Mouse (Mus musculus): ENCODE measurements around the gene Gfm1. TPM values are rescaled to one million over a fixed set of nuclear protein-coding genes. Genes with fewer than 3 reads are reported as not detected.

The Gfm1 gene
- total and polyA plus RNA-seq, 2 experiments from 2014 or later: 22.0 to 24.9 TPM

- Histone ChIP-seq H3K4me3 (ENCODE audit: low read depth, low read length) (no peak overlapping the region), H3K27me3 (ENCODE audit: insufficient read depth, low read length) (no peaks in the 10 kb centered on the region), H3K4me1 (ENCODE audit: insufficient read depth) (no peaks in the 10 kb centered on the region), H3K9me3 (ENCODE audit: low read length) (no peaks in the 10 kb centered on the region), H3K9ac (no peak overlapping the region), H3K36me3 (ENCODE audit: insufficient read depth) (no peaks in the 10 kb centered on the region), H3K27ac (ENCODE audit: low read depth, low read length) (no peak overlapping the region), H3K4me2 (ENCODE audit: low read depth) (no peak overlapping the region)
- ATAC-seq (peak; percentile 50), DNase-seq (no peak)
- WGBS: 83% methylated on average over 8 of the region's 8 CpGs
- TF ChIP-seq CTCF (IDR thresholded peaks at IDR 0.05; ENCODE audit: low read depth): no peak
Measured at GRCm38 (mm10) chr3:67493132-67493531, 63.2 kb downstream of the Gfm1 start.

GRCm38 (mm10) chr3:67496310-67496709 is 66.4 kb downstream of the Gfm1 start:
- Histone ChIP-seq H3K4me2 (ENCODE audit: low read depth) (no peak overlapping the region), H3K9ac (no peak overlapping the region), H3K4me3 (ENCODE audit: low read depth, low read length) (no peak overlapping the region), H3K9me3 (ENCODE audit: low read length) (no peaks in the 10 kb centered on the region), H3K27me3 (ENCODE audit: insufficient read depth, low read length) (no peaks in the 10 kb centered on the region), H3K27ac (ENCODE audit: low read depth, low read length) (no peak overlapping the region), H3K4me1 (ENCODE audit: insufficient read depth) (no peaks in the 10 kb centered on the region), H3K36me3 (ENCODE audit: insufficient read depth) (no peaks in the 10 kb centered on the region)
- 88% methylated on average over 10 of the region's 10 CpGs for WGBS
- TF ChIP-seq CTCF (IDR thresholded peaks at IDR 0.05; ENCODE audit: low read depth): no peak
- no peak for ATAC-seq
- no peak for DNase-seq

GRCm38 (mm10) chr3:67497998-67498397 is 68.1 kb downstream of the Gfm1 start:
- Histone ChIP-seq H3K27me3 (ENCODE audit: insufficient read depth, low read length) (no peaks in the 10 kb centered on the region), H3K4me3 (ENCODE audit: low read depth, low read length) (no peak overlapping the region), H3K4me1 (ENCODE audit: insufficient read depth) (no peaks in the 10 kb centered on the region), H3K4me2 (ENCODE audit: low read depth) (no peak overlapping the region), H3K27ac (ENCODE audit: low read depth, low read length) (no peak overlapping the region), H3K36me3 (ENCODE audit: insufficient read depth) (no peaks in the 10 kb centered on the region), H3K9ac (no peak overlapping the region), H3K9me3 (ENCODE audit: low read length) (no peaks in the 10 kb centered on the region)
- ATAC-seq: no peak
- DNase-seq: no peak
- 88% methylated on average over 2 of the region's 2 CpGs for WGBS
- TF ChIP-seq CTCF (IDR thresholded peaks at IDR 0.05; ENCODE audit: low read depth): no peak

- Histone ChIP-seq H3K36me3 (ENCODE audit: insufficient read depth) (no peaks in the 10 kb centered on the region), H3K4me3 (ENCODE audit: low read depth, low read length) (no peak overlapping the region), H3K9me3 (ENCODE audit: low read length) (no peaks in the 10 kb centered on the region), H3K9ac (no peak overlapping the region), H3K4me1 (ENCODE audit: insufficient read depth) (no peaks in the 10 kb centered on the region), H3K27ac (ENCODE audit: low read depth, low read length) (no peak overlapping the region), H3K4me2 (ENCODE audit: low read depth) (no peak overlapping the region), H3K27me3 (ENCODE audit: insufficient read depth, low read length) (no peaks in the 10 kb centered on the region)
- TF ChIP-seq CTCF (IDR thresholded peaks at IDR 0.05; ENCODE audit: low read depth): no peak
- DNase-seq (no peak), ATAC-seq (no peak)
- WGBS: 88% methylated on average over 8 of the region's 8 CpGs
Measured at GRCm38 (mm10) chr3:67498773-67499405, 69.0 kb downstream of the Gfm1 start.

GRCm38 (mm10) chr3:67499406-67499791 is 69.5 kb downstream of the Gfm1 start:
- TF ChIP-seq CTCF (IDR thresholded peaks at IDR 0.05; ENCODE audit: low read depth): no peak
- Histone ChIP-seq H3K27me3 (ENCODE audit: insufficient read depth, low read length) (no peaks in the 10 kb centered on the region), H3K9ac (no peak overlapping the region), H3K36me3 (ENCODE audit: insufficient read depth) (no peaks in the 10 kb centered on the region), H3K27ac (ENCODE audit: low read depth, low read length) (no peak overlapping the region), H3K4me1 (ENCODE audit: insufficient read depth) (no peaks in the 10 kb centered on the region), H3K9me3 (ENCODE audit: low read length) (no peaks in the 10 kb centered on the region), H3K4me3 (ENCODE audit: low read depth, low read length) (no peak overlapping the region), H3K4me2 (ENCODE audit: low read depth) (no peak overlapping the region)
- no peak for ATAC-seq
- DNase-seq: no peak
- WGBS: 95% methylated on average over 4 of the region's 4 CpGs

GRCm38 (mm10) chr3:67503878-67504277 is 74.0 kb downstream of the Gfm1 start:
- WGBS: 4% methylated on average over 3 of the region's 3 CpGs
- no peak for ATAC-seq

GRCm38 (mm10) chr3:67505286-67505685 is 75.4 kb downstream of the Gfm1 start:
- Histone ChIP-seq H3K36me3 (ENCODE audit: insufficient read depth) (no peaks in the 10 kb centered on the region), H3K27me3 (ENCODE audit: insufficient read depth, low read length) (no peaks in the 10 kb centered on the region), H3K4me1 (ENCODE audit: insufficient read depth) (no peaks in the 10 kb centered on the region), H3K9ac (no peak overlapping the region), H3K27ac (ENCODE audit: low read depth, low read length) (no peak overlapping the region), H3K9me3 (ENCODE audit: low read length) (no peaks in the 10 kb centered on the region), H3K4me3 (ENCODE audit: low read depth, low read length) (no peak overlapping the region), H3K4me2 (ENCODE audit: low read depth) (no peak overlapping the region)
- TF ChIP-seq CTCF (IDR thresholded peaks at IDR 0.05; ENCODE audit: low read depth): no peak
- DNase-seq (no peak), ATAC-seq (no peak)
- 69% methylated on average over 2 of the region's 2 CpGs for WGBS

More at GRCm38 (mm10) chr3:67503878-67504277, 74.0 kb downstream of the Gfm1 start:
- Histone ChIP-seq H3K4me2 (ENCODE audit: low read depth) (no peak overlapping the region), H3K9ac (no peak overlapping the region), H3K27ac (ENCODE audit: low read depth, low read length) (no peak overlapping the region), H3K27me3 (ENCODE audit: insufficient read depth, low read length) (no peaks in the 10 kb centered on the region), H3K36me3 (ENCODE audit: insufficient read depth) (no peaks in the 10 kb centered on the region), H3K4me1 (ENCODE audit: insufficient read depth) (no peaks in the 10 kb centered on the region), H3K4me3 (ENCODE audit: low read depth, low read length) (no peak overlapping the region), H3K9me3 (ENCODE audit: low read length) (no peaks in the 10 kb centered on the region)
- no peak for DNase-seq
- TF ChIP-seq CTCF (IDR thresholded peaks at IDR 0.05; ENCODE audit: low read depth): no peak

All from forebrain, postnatal 0 days (tissue).